Mouse (Mus musculus): ENCODE results near the gene Fam169b. TPM values are rescaled to one million over a fixed set of nuclear protein-coding genes. Genes with fewer than 3 reads are reported as not detected.
"Not testable (repeated sequence)": the region's sequence is repeated elsewhere in the genome, so short reads cannot be mapped to it uniquely, and the experiment has no call there.

The Fam169b gene
- polyA plus RNA-seq, 1 experiment from 2014 or later, result 0.41 TPM

DNA sequence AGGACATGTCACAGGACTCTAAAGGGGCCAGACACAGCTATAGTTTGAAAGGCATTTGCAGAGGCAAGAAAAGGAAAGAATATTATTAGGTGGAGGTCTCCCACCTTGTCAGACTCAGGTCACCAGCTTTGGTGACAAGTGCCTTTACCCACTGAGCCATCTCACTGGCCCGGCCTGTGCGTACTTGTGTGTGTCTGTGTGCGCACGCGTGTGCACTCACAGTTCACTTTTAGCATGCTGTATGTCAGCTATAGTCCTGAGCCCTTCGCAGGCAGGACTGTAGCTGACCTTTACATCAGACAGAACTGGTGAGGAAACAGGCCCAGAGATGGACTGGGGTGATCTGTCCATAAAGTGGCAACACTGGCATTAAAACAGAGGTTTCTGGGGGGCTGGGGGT, 4.7 kb downstream of the Fam169b start:
- Histone ChIP-seq H3K4me1 (peaks cover 30% of the 10 kb centered on the region), H3K9ac (no peak overlapping the region), H3K4me3 (no peak overlapping the region), H3K36me3 (no peaks in the 10 kb centered on the region), H3K27ac (replicated peaks) (no peak overlapping the region), H3K9me3 (no peaks in the 10 kb centered on the region), H3K27me3 (replicated peaks) (peaks cover 52% of the 10 kb centered on the region), H3K4me2 (no peak overlapping the region)
- no peak for ATAC-seq (ENCODE audit: extremely low read depth, insufficient number of reproducible peaks, low FRiP score, low TSS enrichment)
- WGBS, result 88% methylated on average over 6 of the region's 6 CpGs

DNA sequence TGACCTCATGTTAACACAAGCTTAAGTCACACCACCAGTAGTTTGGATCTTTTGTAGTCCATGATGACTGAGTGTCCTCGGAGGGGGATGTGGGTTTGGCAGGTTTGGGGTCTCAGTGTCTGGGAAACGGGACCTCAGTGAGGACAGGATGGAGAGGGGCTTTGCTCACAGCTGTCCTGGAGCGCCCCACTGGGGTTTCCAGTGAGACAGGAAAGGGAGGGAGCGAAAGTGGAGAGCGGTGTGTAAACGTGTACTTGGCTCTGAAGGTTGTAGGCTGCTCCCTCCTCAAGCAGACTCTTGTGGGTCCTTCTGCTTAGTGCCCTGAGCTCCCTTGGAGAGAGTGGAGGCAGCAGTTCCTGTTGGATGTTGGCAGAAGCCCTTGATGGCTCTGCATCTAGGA, 5.3 kb downstream of the Fam169b start:
- H3K4me1 ChIP-seq, result peaks cover 30% of the 10 kb centered on the region
- H3K9me3 ChIP-seq, result no peaks in the 10 kb centered on the region
- H3K27ac ChIP-seq (replicated peaks), result no peak overlapping the region
- H3K27me3 ChIP-seq (replicated peaks), result peaks cover 51% of the 10 kb centered on the region
- no peak overlapping the region for H3K4me3 ChIP-seq
- no peaks in the 10 kb centered on the region for H3K36me3 ChIP-seq
- H3K9ac ChIP-seq, result no peak overlapping the region
- H3K4me2 ChIP-seq, result no peak overlapping the region
- ATAC-seq (ENCODE audit: extremely low read depth, insufficient number of reproducible peaks, low FRiP score, low TSS enrichment), result no peak
- 68% methylated on average over 6 of the region's 6 CpGs for WGBS

DNA sequence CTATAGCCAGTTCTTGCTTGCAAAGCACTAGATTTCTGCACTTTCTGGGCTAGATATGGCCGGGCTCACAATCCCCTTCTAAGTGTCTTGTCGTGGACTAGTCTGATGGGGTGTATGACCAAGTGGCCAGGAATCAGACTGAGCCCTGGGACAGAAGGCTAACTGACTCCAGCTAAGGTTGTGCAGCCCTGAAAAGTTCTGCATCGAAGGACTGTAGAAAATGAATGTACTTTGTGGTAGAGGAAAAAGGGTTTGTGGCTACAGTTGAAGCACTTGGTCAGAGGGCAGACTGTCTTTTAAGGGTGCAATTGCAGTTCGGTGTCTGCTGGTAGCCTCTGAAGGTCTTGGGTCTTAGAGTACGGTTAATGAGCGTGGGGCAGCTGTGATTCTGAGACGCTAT, 5.8 kb downstream of the Fam169b start:
- Histone ChIP-seq H3K27me3 (replicated peaks) (peaks cover 48% of the 10 kb centered on the region), H3K4me2 (no peak overlapping the region), H3K36me3 (no peaks in the 10 kb centered on the region), H3K9me3 (no peaks in the 10 kb centered on the region), H3K4me3 (no peak overlapping the region), H3K27ac (replicated peaks) (no peak overlapping the region), H3K9ac (no peak overlapping the region), H3K4me1 (peaks cover 30% of the 10 kb centered on the region)
- no peak for ATAC-seq (ENCODE audit: extremely low read depth, insufficient number of reproducible peaks, low FRiP score, low TSS enrichment)
- WGBS, result 83% methylated on average over 7 of the region's 7 CpGs

DNA sequence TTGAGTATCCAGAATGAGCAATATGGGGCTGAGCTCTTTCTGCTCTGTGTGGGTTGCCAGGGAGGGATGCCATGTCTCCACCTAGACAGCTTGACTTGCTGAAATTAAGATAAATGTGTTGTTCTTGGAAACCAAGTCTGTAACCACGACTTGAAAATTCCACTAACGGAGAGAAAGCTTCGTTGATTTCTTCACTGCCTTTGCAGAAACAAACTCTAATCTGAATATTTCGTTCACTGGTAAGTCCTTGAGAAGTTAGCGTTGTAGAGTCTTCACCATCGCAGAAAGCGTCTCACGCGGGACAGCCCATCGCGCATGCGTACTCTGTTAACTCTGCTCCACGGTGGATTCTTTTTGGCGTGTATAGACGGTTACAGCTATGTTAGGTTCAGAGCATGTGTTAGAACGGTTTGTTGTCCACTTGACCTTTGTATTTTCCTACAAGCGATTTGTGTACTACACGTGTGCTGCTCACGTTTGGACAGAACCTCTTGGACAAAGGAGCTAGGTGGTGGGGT, 6.8 kb downstream of the Fam169b start:
- no peak for ATAC-seq (ENCODE audit: extremely low read depth, insufficient number of reproducible peaks, low FRiP score, low TSS enrichment)
- Histone ChIP-seq H3K4me3 (no peak overlapping the region), H3K27me3 (replicated peaks) (peaks cover 42% of the 10 kb centered on the region), H3K9me3 (no peaks in the 10 kb centered on the region), H3K36me3 (no peaks in the 10 kb centered on the region), H3K9ac (no peak overlapping the region), H3K27ac (replicated peaks) (no peak overlapping the region), H3K4me1 (peaks cover 30% of the 10 kb centered on the region), H3K4me2 (no peak overlapping the region)
- 71% methylated on average over 19 of the region's 19 CpGs for WGBS

DNA sequence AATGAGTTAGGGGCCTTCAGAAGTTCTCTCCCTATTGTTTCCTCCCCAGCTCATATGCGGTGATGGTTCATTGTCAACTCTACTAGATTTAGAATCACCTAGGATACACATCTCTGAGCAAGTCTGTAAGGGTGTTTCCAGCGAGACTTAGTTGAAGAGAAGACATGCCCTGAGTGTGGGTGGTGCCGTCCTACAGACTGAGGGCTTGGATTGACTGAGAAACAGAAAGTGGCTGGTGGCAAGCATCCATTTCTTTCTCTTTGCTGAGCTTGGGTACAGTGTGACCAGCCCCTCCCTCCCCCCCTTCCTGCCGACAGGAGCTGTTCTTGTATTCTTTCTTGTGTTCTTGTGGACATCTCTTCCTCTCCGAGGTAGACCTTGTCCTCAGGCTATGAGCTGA, 7.7 kb downstream of the Fam169b start:
- Histone ChIP-seq H3K9ac (no peak overlapping the region), H3K9me3 (no peaks in the 10 kb centered on the region)

DNA sequence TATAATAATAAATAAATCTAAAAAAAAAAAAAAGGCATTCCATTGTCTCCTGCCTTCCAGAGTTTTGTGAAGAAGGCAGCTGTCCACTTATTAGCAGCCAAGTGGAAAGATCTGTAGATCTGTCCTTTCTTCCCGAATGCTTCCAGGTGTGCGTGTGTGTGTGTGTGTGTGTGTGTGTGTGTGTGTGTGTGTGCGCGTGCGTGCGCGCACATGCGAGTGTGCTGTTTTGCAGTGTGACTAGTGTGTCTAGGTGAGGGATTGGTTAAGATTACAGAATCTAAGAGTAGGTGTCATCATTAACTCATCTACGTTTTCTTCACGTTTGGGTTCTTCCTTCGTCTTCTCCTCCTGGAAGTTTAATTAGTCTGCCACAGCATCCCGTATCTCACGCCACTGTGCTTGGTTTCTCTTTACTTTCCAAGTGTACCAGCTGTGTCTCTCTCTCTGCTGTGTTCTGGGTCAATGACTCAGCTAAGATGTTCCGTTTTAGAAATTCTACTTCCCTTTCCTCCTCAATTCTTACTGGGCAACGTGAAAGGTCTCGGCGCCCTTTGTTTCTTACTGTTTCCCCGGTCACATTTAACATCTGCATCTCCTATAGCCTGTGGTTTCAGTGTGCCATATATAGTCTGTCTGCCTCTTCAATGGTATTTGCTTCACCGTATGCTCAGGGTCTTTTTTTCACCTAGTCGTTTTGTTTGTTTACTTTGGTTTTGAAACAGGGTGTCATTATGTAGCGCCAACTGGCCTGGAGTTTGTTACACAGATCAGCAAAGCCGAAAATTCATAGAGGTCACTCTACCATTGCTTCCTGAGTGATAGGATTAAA, 8.9 kb downstream of the Fam169b start:
- no peak overlapping the region for H3K27ac ChIP-seq (replicated peaks)
- no peak overlapping the region for H3K4me2 ChIP-seq
- H3K4me1 ChIP-seq, result peaks cover 19% of the 10 kb centered on the region; the same call in 1 of the 2 replicates
- WGBS, result 80% methylated on average over 22 of the region's 22 CpGs
- H3K9ac ChIP-seq, result no peak overlapping the region
- no peaks in the 10 kb centered on the region for H3K36me3 ChIP-seq
- no peak for ATAC-seq (ENCODE audit: extremely low read depth, insufficient number of reproducible peaks, low FRiP score, low TSS enrichment)
- peaks cover 28% of the 10 kb centered on the region for H3K27me3 ChIP-seq (replicated peaks)
- H3K9me3 ChIP-seq, result no peaks in the 10 kb centered on the region
- no peak overlapping the region for H3K4me3 ChIP-seq

More for the DNA sequence above, 7.7 kb downstream of the Fam169b start:
- Histone ChIP-seq H3K4me3 (no peak overlapping the region), H3K36me3 (no peaks in the 10 kb centered on the region), H3K27ac (replicated peaks) (no peak overlapping the region), H3K27me3 (replicated peaks) (peaks cover 40% of the 10 kb centered on the region), H3K4me1 (peaks cover 27% of the 10 kb centered on the region), H3K4me2 (no peak overlapping the region)
- WGBS, result 73% methylated on average over 5 of the region's 5 CpGs
- no peak for ATAC-seq (ENCODE audit: extremely low read depth, insufficient number of reproducible peaks, low FRiP score, low TSS enrichment)

DNA sequence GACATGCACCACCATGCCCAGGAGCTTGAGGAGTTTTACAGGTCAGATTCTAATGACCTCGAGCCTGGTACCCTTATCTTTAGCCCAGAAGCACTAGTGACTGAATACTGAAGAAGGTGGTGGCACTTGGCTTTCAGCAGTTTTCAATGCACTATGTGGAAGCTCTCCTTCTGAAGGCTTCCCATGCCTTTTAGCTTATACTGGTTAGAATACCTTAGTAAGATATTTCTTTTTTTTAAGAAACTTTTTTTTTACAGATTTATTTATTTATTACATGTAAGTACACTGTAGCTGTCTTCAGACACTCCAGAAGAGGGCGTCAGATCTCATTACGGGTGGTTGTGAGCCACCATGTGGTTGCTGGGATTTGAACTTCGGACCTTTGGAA, 9.5 kb downstream of the Fam169b start:
- H3K36me3 ChIP-seq; H3K27ac ChIP-seq (replicated peaks); H3K4me2 ChIP-seq; H3K4me3 ChIP-seq; ATAC-seq (ENCODE audit: extremely low read depth, insufficient number of reproducible peaks, low FRiP score, low TSS enrichment); H3K9ac ChIP-seq; H3K9me3 ChIP-seq: not testable (repeated sequence)
- Histone ChIP-seq H3K27me3 (replicated peaks) (peaks cover 23% of the 10 kb centered on the region), H3K4me1 (peaks cover 19% of the 10 kb centered on the region; the same call in 1 of the 2 replicates)
- 60% methylated on average over 4 of the region's 4 CpGs for WGBS

DNA sequence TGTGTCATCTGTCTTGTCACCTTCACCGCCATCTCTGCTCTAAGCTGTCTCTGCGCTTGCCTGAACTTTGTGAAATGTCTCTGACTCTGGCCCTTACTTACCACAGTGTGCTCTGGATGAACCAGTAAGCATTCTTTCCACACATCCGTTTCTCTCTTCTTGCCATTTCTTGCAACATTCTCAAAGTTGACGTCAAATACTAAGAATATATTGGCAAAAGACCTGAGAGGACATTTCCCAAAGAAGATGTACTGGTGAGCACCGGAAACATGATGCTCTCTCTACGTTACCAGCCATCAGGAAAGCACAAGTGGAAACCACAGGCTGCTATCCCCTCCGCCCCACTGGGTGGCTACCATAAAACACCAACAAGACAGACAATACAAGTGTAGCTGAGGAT, 10.1 kb downstream of the Fam169b start:
- ATAC-seq (ENCODE audit: extremely low read depth, insufficient number of reproducible peaks, low FRiP score, low TSS enrichment), result no peak
- no peaks in the 10 kb centered on the region for H3K36me3 ChIP-seq
- no peaks in the 10 kb centered on the region for H3K9me3 ChIP-seq
- no peak overlapping the region for H3K4me3 ChIP-seq
- H3K4me2 ChIP-seq, result no peak overlapping the region
- H3K4me1 ChIP-seq, result peaks cover 19% of the 10 kb centered on the region; the same call in 1 of the 2 replicates
- H3K27me3 ChIP-seq (replicated peaks), result peaks cover 17% of the 10 kb centered on the region
- 83% methylated on average over 7 of the region's 7 CpGs for WGBS
- H3K9ac ChIP-seq, result no peak overlapping the region
- H3K27ac ChIP-seq (replicated peaks), result no peak overlapping the region

DNA sequence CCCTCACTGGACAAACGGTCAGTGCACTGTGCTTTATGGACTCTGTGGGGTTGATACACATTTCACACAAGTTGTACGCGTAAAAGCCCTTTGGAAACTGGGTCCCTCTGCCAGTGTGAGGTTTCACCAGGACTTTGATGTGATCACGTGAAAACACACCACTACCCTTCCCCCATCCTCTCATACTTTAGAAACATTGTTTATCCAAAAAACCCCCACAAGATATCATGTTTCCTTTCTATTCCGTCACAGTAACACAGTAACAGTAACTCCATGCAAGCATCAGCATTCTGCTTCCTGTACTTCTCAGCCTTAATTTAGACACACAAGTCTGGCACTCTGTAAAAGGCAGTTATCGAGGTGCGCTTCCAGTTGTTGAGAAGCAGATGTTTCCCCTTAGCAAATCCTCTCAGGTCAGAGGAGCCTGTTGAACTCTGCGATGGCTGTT, 12.2 kb downstream of the Fam169b start:
- H3K9ac ChIP-seq, result no peak overlapping the region
- H3K4me1 ChIP-seq, result peaks cover 12% of the 10 kb centered on the region; the same call in 1 of the 2 replicates
- ATAC-seq (ENCODE audit: extremely low read depth, insufficient number of reproducible peaks, low FRiP score, low TSS enrichment), result no peak
- no peaks in the 10 kb centered on the region for H3K9me3 ChIP-seq
- 0 out of 2 replicates have a peak, but pooled peaks cover 5% of the 10 kb centered on the region for H3K27me3 ChIP-seq (replicated peaks)
- H3K4me3 ChIP-seq, result no peak overlapping the region
- H3K36me3 ChIP-seq, result no peaks in the 10 kb centered on the region
- H3K4me2 ChIP-seq, result no peak overlapping the region
- WGBS, result 57% methylated on average over 8 of the region's 8 CpGs
- 0 out of 2 replicates have a peak overlapping the region, but pooled peaks have one; percentile 20 for H3K27ac ChIP-seq (replicated peaks)

DNA sequence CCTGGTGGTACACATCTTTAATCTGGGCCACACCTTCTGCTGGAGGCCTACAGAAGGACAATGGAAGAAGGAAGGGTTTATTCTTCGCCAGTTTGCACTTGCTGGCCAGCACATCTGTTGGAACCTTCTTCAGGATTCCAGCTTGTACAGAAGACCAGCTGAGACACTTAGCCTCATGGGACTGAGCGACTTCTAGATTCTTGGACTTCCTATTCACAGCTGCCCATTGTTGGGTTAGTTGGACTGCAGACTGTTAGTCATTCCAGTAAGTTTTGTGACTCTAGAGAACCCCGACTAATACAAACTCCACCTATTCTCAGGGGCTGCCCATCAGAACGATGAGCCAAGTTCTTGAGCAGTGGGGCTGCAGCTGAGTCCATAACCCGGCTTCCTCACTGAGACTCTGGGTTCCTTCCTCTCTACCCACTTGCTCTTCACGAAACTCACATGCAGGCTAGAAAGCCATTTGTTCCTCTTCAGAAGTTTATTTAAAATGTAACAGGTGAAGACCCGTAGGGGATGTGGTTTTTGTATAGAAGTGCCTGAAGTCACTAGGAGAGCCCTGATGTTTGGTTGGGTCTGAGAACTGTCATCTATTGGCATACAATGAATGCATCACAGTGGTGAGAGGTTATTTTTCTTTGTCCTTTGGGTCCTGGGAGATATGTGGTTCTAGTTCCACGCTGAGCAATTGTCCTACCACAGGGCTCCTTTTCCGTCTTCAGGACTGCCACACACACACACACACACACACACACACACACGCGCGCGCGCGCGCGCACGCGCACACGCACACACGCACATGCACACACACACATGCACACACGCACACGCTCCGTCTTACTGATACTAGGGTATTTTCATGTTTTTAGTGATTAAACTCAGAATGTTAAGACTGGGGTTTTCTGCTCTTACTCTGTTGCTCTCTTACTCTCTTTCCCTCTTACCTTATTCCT, 13.2 kb downstream of the Fam169b start:
- no peaks in the 10 kb centered on the region for H3K9me3 ChIP-seq

DNA sequence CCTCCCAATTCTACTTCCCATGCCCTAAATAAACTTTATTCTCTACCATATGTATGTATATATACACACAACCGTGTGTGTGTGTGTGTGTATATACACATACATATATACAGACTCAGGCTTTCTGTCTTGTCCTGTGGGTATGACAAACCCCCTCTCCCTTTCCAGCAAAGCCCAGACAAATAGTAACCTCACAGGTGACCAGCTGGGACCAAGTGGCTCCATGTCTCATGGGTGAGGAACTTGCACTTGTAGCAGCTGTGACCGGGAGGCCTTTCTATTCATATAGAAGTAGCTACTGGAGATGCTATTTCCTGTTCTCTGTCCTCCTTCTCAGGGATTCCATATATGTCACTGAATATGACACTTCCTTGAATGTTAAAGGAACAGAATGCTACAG, 13.9 kb downstream of the Fam169b start:
- no peak overlapping the region for H3K27ac ChIP-seq (replicated peaks)
- H3K9ac ChIP-seq, result no peak overlapping the region
- peaks cover 11% of the 10 kb centered on the region; the same call in 1 of the 2 replicates for H3K4me1 ChIP-seq
- no peaks in the 10 kb centered on the region for H3K9me3 ChIP-seq
- ATAC-seq (ENCODE audit: extremely low read depth, insufficient number of reproducible peaks, low FRiP score, low TSS enrichment), result no peak
- H3K4me3 ChIP-seq, result no peak overlapping the region
- H3K27me3 ChIP-seq (replicated peaks), result 0 out of 2 replicates have a peak, but pooled peaks cover 5% of the 10 kb centered on the region
- H3K4me2 ChIP-seq, result no peak overlapping the region
- no peaks in the 10 kb centered on the region for H3K36me3 ChIP-seq
- 73% methylated on average over 2 of the region's 2 CpGs for WGBS

More for the DNA sequence above, 13.2 kb downstream of the Fam169b start:
- no peak overlapping the region for H3K9ac ChIP-seq
- no peak overlapping the region for H3K27ac ChIP-seq (replicated peaks)
- no peaks in the 10 kb centered on the region for H3K36me3 ChIP-seq
- H3K27me3 ChIP-seq (replicated peaks), result 0 out of 2 replicates have a peak, but pooled peaks cover 5% of the 10 kb centered on the region
- no peak overlapping the region for H3K4me2 ChIP-seq
- H3K4me1 ChIP-seq, result peaks cover 12% of the 10 kb centered on the region; the same call in 1 of the 2 replicates
- no peak for ATAC-seq (ENCODE audit: extremely low read depth, insufficient number of reproducible peaks, low FRiP score, low TSS enrichment)
- no peak overlapping the region for H3K4me3 ChIP-seq
- WGBS, result 86% methylated on average over 24 of the region's 24 CpGs
